Mouse (Mus musculus) neural tube, embryonic 14.5 days (tissue): Measurements from ENCODE around the gene Rps12. TPM values are rescaled to one million over a fixed set of nuclear protein-coding genes. Genes with fewer than 3 reads are reported as not detected.
A peak's percentile ranks its signal among the peaks of the same experiment; 100 is the strongest.

Experiments
- ATAC-seq: fragments of 200-750 bp; cut with Nextera tagmentation; 2 replicates; pipeline ENCODE4 v1.8.0; 2017; ENCODE audit warnings: low read depth, mild to moderate bottlenecking, moderate TSS enrichment, moderate library complexity
- H3K27ac ChIP-seq: fragments of 300-500 bp; sonication (generic); 2 replicates; pipeline ENCODE4 v1.5.1; 2014; ENCODE audit warnings: low read depth, mild to moderate bottlenecking, control low read depth, low read length, moderate library complexity, mixed read lengths
- H3K27me3 ChIP-seq: fragments of 300-500 bp; sonication (generic); 2 replicates; pipeline ENCODE4 v1.6.1; 2014; ENCODE audit warnings: low read length; ENCODE audit not compliant: control insufficient read depth, insufficient read depth
- H3K36me3 ChIP-seq: fragments of 300-500 bp; sonication (generic); 2 replicates; pipeline ENCODE4 v1.6.1; 2014; ENCODE audit warnings: low read length, mixed read lengths; ENCODE audit not compliant: control insufficient read depth, insufficient read depth
- H3K4me1 ChIP-seq: fragments of 300-500 bp; sonication (generic); 2 replicates; pipeline ENCODE4 v1.6.1; 2014; ENCODE audit warnings: low read length; ENCODE audit not compliant: control insufficient read depth, insufficient read depth
- H3K4me2 ChIP-seq: fragments of 300-500 bp; sonication (generic); 2 replicates; pipeline ENCODE4 v1.6.1; 2014; ENCODE audit warnings: mild to moderate bottlenecking, low read depth, low read length, control low read depth
- H3K4me3 ChIP-seq: fragments of 300-500 bp; sonication (generic); 2 replicates; pipeline ENCODE4 v1.5.1; 2014; ENCODE audit warnings: low read depth, low read length, control low read depth, mixed read lengths
- H3K9ac ChIP-seq: fragments of 300-500 bp; sonication (generic); replicated peaks from 2 replicates; pipeline ENCODE4 v1.6.1; 2014; ENCODE audit warnings: low read depth, mild to moderate bottlenecking, control low read depth, low read length, mixed read lengths
- H3K9me3 ChIP-seq: fragments of 300-500 bp; sonication (generic); 2 replicates; pipeline ENCODE4 v1.6.1; 2016; ENCODE audit warnings: low read length; ENCODE audit not compliant: control insufficient read depth
- WGBS: fragments of 180-500 bp; shearing (Covaris S2); extraction: QIAGEN DNeasy Blood & Tissue Kit; methylation state at CpG from one replicate; pipeline ENCODE4 v1.1.7; 2014; 5-methylcytosine and 5-hydroxymethylcytosine counted together
- polyA plus RNA-seq: library from polyadenylated mRNA; unstranded; fragments of >200 nt; fragmentation: Nextera tagmentation; extraction: Ambion mirVana; gene quantifications from 2 replicates; pipeline ENCODE4 v1.2.1, GENCODE M21; 2014

The Rps12 gene
- polyA plus RNA-seq, result 99.8 and 115 TPM in 2 replicates

- peak; percentile 99 for ATAC-seq
- peak within 1 kb of the TSS; percentile 80 for H3K4me3 ChIP-seq
- no peaks in the 10 kb centered on the region for H3K27me3 ChIP-seq
- H3K4me1 ChIP-seq, result peaks cover 14% of the 10 kb centered on the region; the same call in 1 of the 2 replicates
- WGBS, result under 1% methylated on average over 51 of the region's 51 CpGs
- peak within 1 kb of the TSS; percentile 81 for H3K9ac ChIP-seq
- no peaks in the 10 kb centered on the region for H3K9me3 ChIP-seq
- peak within 1 kb of the TSS; percentile 98 for H3K4me2 ChIP-seq
- H3K36me3 ChIP-seq, result peaks cover 26% of the 10 kb centered on the region
- peak within 1 kb of the TSS; percentile 62 for H3K27ac ChIP-seq
These were observed at the start of gene Rps12 for GRCm38 (mm10) chr10:23787062-23787821. Rps12 (minus strand) TSS chr10:23787275.

GRCm38 (mm10) chr10:23836003-23836964, 49.2 kb upstream of the Rps12 start:
- H3K4me2 ChIP-seq, result no peak overlapping the region
- H3K9me3 ChIP-seq, result no peaks in the 10 kb centered on the region
- whole genome bisulfite sequencing, result 79% methylated on average over 9 of the region's 9 CpGs
- H3K4me3 ChIP-seq, result no peak overlapping the region
- H3K4me1 ChIP-seq, result no peaks in the 10 kb centered on the region
- no peak overlapping the region for H3K27ac ChIP-seq
- H3K27me3 ChIP-seq, result no peaks in the 10 kb centered on the region
- ATAC-seq, result no peak
- H3K9ac ChIP-seq, result no peak overlapping the region
- H3K36me3 ChIP-seq, result no peaks in the 10 kb centered on the region

- Histone ChIP-seq H3K36me3 (peaks cover 28% of the 10 kb centered on the region), H3K4me3 (no peak overlapping the region), H3K4me2 (no peak overlapping the region), H3K27ac (no peak overlapping the region), H3K4me1 (no peaks in the 10 kb centered on the region), H3K9me3 (no peaks in the 10 kb centered on the region), H3K9ac (no peak overlapping the region), H3K27me3 (no peaks in the 10 kb centered on the region)
- 93% methylated on average over 7 of the region's 7 CpGs for WGBS
- no peak for ATAC-seq
These were observed 39.4 kb upstream of the Rps12 start for GRCm38 (mm10) chr10:23826516-23826915.

- Histone ChIP-seq H3K4me3 (no peak overlapping the region), H3K27me3 (no peaks in the 10 kb centered on the region), H3K36me3 (peaks cover 13% of the 10 kb centered on the region; the same call in 1 of the 2 replicates), H3K9ac (no peak overlapping the region), H3K27ac (no peak overlapping the region), H3K9me3 (no peaks in the 10 kb centered on the region), H3K4me2 (no peak overlapping the region), H3K4me1 (no peaks in the 10 kb centered on the region)
- no peak for ATAC-seq
- WGBS, result 94% methylated on average over 7 of the region's 7 CpGs
These were observed 29.2 kb upstream of the Rps12 start for GRCm38 (mm10) chr10:23816241-23816640.

GRCm38 (mm10) chr10:23815168-23815567, 28.1 kb upstream of the Rps12 start:
- H3K27ac ChIP-seq, result no peak overlapping the region
- 0 out of 2 replicates have a peak, but pooled peaks have one; percentile 19 for ATAC-seq
- no peak overlapping the region for H3K4me3 ChIP-seq
- 55% methylated on average over 1 of the region's 1 CpGs for WGBS
- H3K36me3 ChIP-seq, result peaks cover 10% of the 10 kb centered on the region; the same call in 1 of the 2 replicates
- no peaks in the 10 kb centered on the region for H3K9me3 ChIP-seq
- no peaks in the 10 kb centered on the region for H3K4me1 ChIP-seq
- no peak overlapping the region for H3K9ac ChIP-seq
- no peak overlapping the region for H3K4me2 ChIP-seq
- no peaks in the 10 kb centered on the region for H3K27me3 ChIP-seq

- no peaks in the 10 kb centered on the region for H3K4me1 ChIP-seq
- H3K4me2 ChIP-seq, result no peak overlapping the region
- ATAC-seq, result peak; percentile 47; the same call in 1 of the 2 replicates
- H3K36me3 ChIP-seq, result 0 out of 2 replicates have a peak, but pooled peaks cover 4% of the 10 kb centered on the region
- no peaks in the 10 kb centered on the region for H3K27me3 ChIP-seq
- 54% methylated on average over 11 of the region's 11 CpGs for WGBS
- H3K27ac ChIP-seq, result no peak overlapping the region
- H3K4me3 ChIP-seq, result no peak overlapping the region
- H3K9ac ChIP-seq, result no peak overlapping the region
- no peaks in the 10 kb centered on the region for H3K9me3 ChIP-seq
These were observed 26.0 kb upstream of the Rps12 start for GRCm38 (mm10) chr10:23812852-23813766.

- Histone ChIP-seq H3K27ac (no peak overlapping the region), H3K4me1 (no peaks in the 10 kb centered on the region), H3K9me3 (no peaks in the 10 kb centered on the region), H3K4me3 (no peak overlapping the region), H3K27me3 (no peaks in the 10 kb centered on the region), H3K9ac (no peak overlapping the region), H3K36me3 (0 out of 2 replicates have a peak, but pooled peaks cover 4% of the 10 kb centered on the region), H3K4me2 (no peak overlapping the region)
- ATAC-seq, result peak; percentile 18; the same call in 1 of the 2 replicates
These were observed 25.3 kb upstream of the Rps12 start for GRCm38 (mm10) chr10:23812438-23812759.

- Histone ChIP-seq H3K27ac (no peak overlapping the region), H3K4me1 (no peaks in the 10 kb centered on the region), H3K27me3 (no peaks in the 10 kb centered on the region), H3K36me3 (0 out of 2 replicates have a peak, but pooled peaks cover 4% of the 10 kb centered on the region), H3K9ac (no peak overlapping the region), H3K9me3 (no peaks in the 10 kb centered on the region), H3K4me2 (no peak overlapping the region), H3K4me3 (no peak overlapping the region)
- ATAC-seq, result peak; percentile 69
- WGBS, result 76% methylated on average over 8 of the region's 12 CpGs
These were observed 24.8 kb upstream of the Rps12 start for GRCm38 (mm10) chr10:23811635-23812437.
